Mouse (Mus musculus) stomach, postnatal 0 days (tissue): ENCODE measurements around the gene St3gal4. TPM values are rescaled to one million over a fixed set of nuclear protein-coding genes. Genes with fewer than 3 reads are reported as not detected.

Source experiments
- ATAC-seq: fragments of 200-750 bp; cut with Nextera tagmentation; 2 replicates; pipeline ENCODE4 v1.8.0; 2017; ENCODE audit not compliant: low FRiP score, low TSS enrichment
- DNase-seq: peaks from one replicate; pipeline ENCODE4 v3.0.0-alpha.2; 2016; ENCODE audit warnings: low spot score
- H3K27ac ChIP-seq: fragments of 300-500 bp; sonication (generic); replicated peaks from 2 replicates; pipeline ENCODE4 v1.5.1; 2014; ENCODE audit warnings: mild to moderate bottlenecking, control low read depth
- H3K27me3 ChIP-seq: fragments of 300-500 bp; sonication (generic); 2 replicates; pipeline ENCODE4 v1.6.1; 2014; ENCODE audit warnings: low read length; ENCODE audit not compliant: control insufficient read depth, insufficient read depth
- H3K36me3 ChIP-seq: fragments of 300-500 bp; sonication (generic); 2 replicates; pipeline ENCODE4 v1.6.1; 2014; ENCODE audit warnings: low read length, mixed read lengths; ENCODE audit not compliant: control insufficient read depth, insufficient read depth
- H3K4me1 ChIP-seq: fragments of 300-500 bp; sonication (generic); replicated peaks from 2 replicates; pipeline ENCODE4 v1.6.1; 2014; ENCODE audit warnings: antibody characterized with exemption; ENCODE audit not compliant: control insufficient read depth, insufficient read depth
- H3K4me2 ChIP-seq: fragments of 300-500 bp; sonication (generic); replicated peaks from 2 replicates; pipeline ENCODE4 v1.6.1; 2014; ENCODE audit warnings: low read depth, mild to moderate bottlenecking, control low read depth, moderate library complexity
- H3K4me3 ChIP-seq: fragments of 300-500 bp; sonication (generic); 2 replicates; pipeline ENCODE4 v1.5.1; 2014; ENCODE audit warnings: low read depth, low read length, control low read depth
- H3K9ac ChIP-seq: fragments of 300-500 bp; sonication (generic); 2 replicates; pipeline ENCODE4 v1.6.1; 2014; ENCODE audit warnings: mild to moderate bottlenecking, low read length, control low read depth, mixed read lengths
- H3K9me3 ChIP-seq: fragments of 300-500 bp; sonication (generic); 2 replicates; pipeline ENCODE4 v1.6.1; 2016; ENCODE audit warnings: low read length; ENCODE audit not compliant: control insufficient read depth
- CTCF ChIP-seq: IDR thresholded peaks from 2 replicates; pipeline ENCODE4 v1.5.1; 2016; ENCODE audit warnings: antibody characterized with exemption, low read depth, mild to moderate bottlenecking, moderate library complexity
- EP300 ChIP-seq: optimal IDR thresholded peaks from 2 replicates; pipeline ENCODE3; 2016; ENCODE audit warnings: antibody characterized with exemption
- WGBS: fragments of 180-500 bp; shearing (Covaris S2); extraction: QIAGEN DNeasy Blood & Tissue Kit; methylation state at CpG from one replicate; pipeline ENCODE4 v1.1.7; 2014; 5-methylcytosine and 5-hydroxymethylcytosine counted together
- polyA plus RNA-seq: library from polyadenylated mRNA; unstranded; fragments of >200 nt; fragmentation: Nextera tagmentation; extraction: Ambion mirVana; gene quantifications from 2 replicates; pipeline ENCODE4 v1.2.1, GENCODE M21; 2015

Gene St3gal4
- polyA plus RNA-seq, 1 experiment from 2014 or later: 14.6 TPM

DNA sequence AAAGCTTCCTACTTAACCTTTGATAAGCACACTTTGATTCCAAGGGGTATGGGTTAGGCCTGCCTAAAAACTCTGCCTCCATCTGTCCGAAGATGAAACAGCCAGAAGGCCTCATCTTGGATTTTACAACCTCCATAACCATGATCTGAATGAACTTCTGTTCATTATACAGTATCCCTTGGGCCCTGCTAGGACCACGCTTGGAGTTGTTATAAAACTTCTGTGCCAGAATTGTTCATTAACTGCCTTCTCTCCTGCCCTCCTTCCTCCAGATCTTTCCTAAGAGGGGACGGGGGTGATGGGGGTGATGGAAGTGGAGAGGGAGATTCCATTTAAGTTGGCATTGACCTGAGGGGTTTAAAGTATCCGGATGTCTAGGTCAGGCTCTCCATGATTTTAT is 60.9 kb downstream of the St3gal4 start:
- WGBS: 81% methylated on average over 4 of the region's 4 CpGs
- H3K9ac ChIP-seq: no peak overlapping the region
- no peak for TF ChIP-seq EP300
- no peak for TF ChIP-seq CTCF

DNA sequence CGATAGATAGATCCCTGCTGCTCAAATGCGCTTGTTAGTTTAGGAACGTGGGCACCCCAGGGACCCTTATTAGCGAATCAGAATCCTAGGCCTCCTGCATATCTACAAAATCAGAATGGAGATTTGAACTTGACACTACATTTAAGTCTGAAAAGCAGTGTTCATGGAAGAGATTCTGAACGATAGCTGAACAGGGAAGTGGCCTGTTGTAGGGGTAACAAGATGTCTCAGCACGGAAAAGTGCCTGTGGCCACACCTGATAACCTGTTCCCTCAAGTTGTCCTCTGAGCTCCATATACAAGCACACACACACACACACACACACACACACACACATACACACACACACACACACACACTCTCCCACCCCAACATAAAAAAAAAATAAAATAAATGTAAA is 61.4 kb downstream of the St3gal4 start:
- ATAC-seq (no peak), DNase-seq (no peak)
- TF ChIP-seq CTCF (no peak), EP300 (no peak)
- H3K27ac ChIP-seq: no peak overlapping the region
- peaks cover 5% of the 10 kb centered on the region for H3K4me1 ChIP-seq
- H3K4me3 ChIP-seq: no peak overlapping the region
- H3K36me3 ChIP-seq: no peaks in the 10 kb centered on the region
- no peak overlapping the region for H3K9ac ChIP-seq
- 80% methylated on average over 6 of the region's 6 CpGs for WGBS
- no peak overlapping the region for H3K4me2 ChIP-seq
- no peaks in the 10 kb centered on the region for H3K27me3 ChIP-seq
- no peaks in the 10 kb centered on the region for H3K9me3 ChIP-seq

More for the DNA sequence above, 60.9 kb downstream of the St3gal4 start:
- H3K4me2 ChIP-seq: no peak overlapping the region
- DNase-seq (no peak), ATAC-seq (no peak)
- H3K4me1 ChIP-seq: peaks cover 5% of the 10 kb centered on the region
- no peak overlapping the region for H3K27ac ChIP-seq
- H3K36me3 ChIP-seq: no peaks in the 10 kb centered on the region
- H3K9me3 ChIP-seq: no peaks in the 10 kb centered on the region
- H3K4me3 ChIP-seq: no peak overlapping the region
- no peaks in the 10 kb centered on the region for H3K27me3 ChIP-seq

GRCm38 (mm10) chr9:35056611-35057010 is 62.5 kb downstream of the St3gal4 start:
- ATAC-seq: no peak

DNA sequence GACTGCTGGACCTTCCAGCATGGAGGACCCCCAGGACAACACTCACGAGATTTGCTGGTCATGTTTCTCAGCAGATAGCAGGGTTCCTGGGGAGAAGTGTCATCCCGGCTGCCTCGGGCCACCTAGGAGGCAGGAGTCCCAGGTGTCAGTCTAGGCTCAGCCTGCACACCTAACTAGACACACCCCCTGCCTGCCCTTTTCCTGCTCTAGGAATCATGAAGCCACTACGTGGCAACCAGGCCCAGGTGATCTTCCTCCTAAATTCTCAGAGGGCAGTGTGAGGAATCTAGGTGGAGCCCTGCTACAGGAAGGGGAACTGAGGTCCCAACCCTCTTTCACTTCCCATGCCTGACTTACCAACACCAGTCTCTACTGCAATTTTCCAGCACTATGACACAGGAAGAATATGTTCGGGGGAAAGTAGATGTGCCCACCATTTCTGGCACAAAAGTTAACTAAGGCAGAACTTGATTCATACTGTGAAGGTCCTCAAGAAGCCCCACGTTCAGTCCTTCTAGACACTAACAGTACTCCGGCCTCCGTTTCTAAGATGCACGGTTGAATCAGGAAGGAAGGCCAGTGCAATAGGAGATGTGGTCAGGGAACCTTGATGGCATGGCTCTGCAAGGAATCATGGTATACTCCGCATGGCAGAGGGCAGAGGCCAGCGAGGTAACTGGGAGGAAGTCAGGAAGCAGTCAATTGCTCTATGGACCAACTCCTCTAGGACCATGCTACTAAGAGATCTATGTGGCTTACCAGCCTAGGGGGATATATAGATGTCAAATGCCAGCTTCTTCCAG is 63.3 kb downstream of the St3gal4 start:
- 88% methylated on average over 11 of the region's 11 CpGs for WGBS
- no peak overlapping the region for H3K4me2 ChIP-seq
- no peak for DNase-seq

More at GRCm38 (mm10) chr9:35056611-35057010, 62.5 kb downstream of the St3gal4 start:
- Histone ChIP-seq H3K9ac (no peak overlapping the region), H3K27me3 (no peaks in the 10 kb centered on the region), H3K27ac (no peak overlapping the region), H3K36me3 (no peaks in the 10 kb centered on the region), H3K4me1 (peaks cover 3% of the 10 kb centered on the region), H3K4me3 (no peak overlapping the region), H3K4me2 (no peak overlapping the region), H3K9me3 (no peaks in the 10 kb centered on the region)
- TF ChIP-seq CTCF (no peak), EP300 (no peak)
- DNase-seq: no peak
- 84% methylated on average over 3 of the region's 3 CpGs for WGBS

DNA sequence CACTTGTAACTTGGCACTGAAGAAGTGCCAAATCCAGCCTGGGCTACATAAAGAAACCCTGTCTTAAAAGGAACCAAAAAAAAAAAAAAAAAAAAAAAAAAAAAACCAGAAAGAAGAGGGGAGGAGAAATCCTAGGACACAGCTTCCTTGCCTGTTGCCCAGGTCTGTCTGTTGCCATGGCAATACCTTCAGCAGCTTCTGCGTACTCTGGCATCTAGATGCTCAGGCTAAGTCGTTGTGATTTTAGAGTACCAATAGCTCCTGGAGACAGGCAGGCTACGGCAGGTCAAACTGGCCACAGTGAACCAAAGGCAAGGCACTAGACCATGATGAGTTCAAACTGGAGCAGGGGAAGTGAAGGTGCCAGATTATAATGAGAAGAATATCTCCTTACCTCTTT is 65.4 kb downstream of the St3gal4 start:
- H3K9me3 ChIP-seq: no peaks in the 10 kb centered on the region
- no peaks in the 10 kb centered on the region for H3K27me3 ChIP-seq
- DNase-seq: no peak
- no peak for ATAC-seq
- TF ChIP-seq CTCF: no peak
- no peak for TF ChIP-seq EP300
- no peak overlapping the region for H3K27ac ChIP-seq
- H3K36me3 ChIP-seq: no peaks in the 10 kb centered on the region; the same call in 1 of the 2 replicates
- H3K4me3 ChIP-seq: no peak overlapping the region
- no peaks in the 10 kb centered on the region; the same call in 1 of the 2 replicates for H3K4me1 ChIP-seq
- WGBS: 88% methylated on average over 3 of the region's 3 CpGs
- no peak overlapping the region for H3K4me2 ChIP-seq
- H3K9ac ChIP-seq: no peak overlapping the region

More for the DNA sequence above, 63.3 kb downstream of the St3gal4 start:
- no peak for ATAC-seq
- Histone ChIP-seq H3K4me3 (no peak overlapping the region), H3K27ac (no peak overlapping the region), H3K36me3 (no peaks in the 10 kb centered on the region; the same call in 1 of the 2 replicates), H3K27me3 (no peaks in the 10 kb centered on the region), H3K9me3 (no peaks in the 10 kb centered on the region), H3K4me1 (no peaks in the 10 kb centered on the region; the same call in 1 of the 2 replicates), H3K9ac (no peak overlapping the region)
- TF ChIP-seq EP300 (no peak), CTCF (no peak)

DNA sequence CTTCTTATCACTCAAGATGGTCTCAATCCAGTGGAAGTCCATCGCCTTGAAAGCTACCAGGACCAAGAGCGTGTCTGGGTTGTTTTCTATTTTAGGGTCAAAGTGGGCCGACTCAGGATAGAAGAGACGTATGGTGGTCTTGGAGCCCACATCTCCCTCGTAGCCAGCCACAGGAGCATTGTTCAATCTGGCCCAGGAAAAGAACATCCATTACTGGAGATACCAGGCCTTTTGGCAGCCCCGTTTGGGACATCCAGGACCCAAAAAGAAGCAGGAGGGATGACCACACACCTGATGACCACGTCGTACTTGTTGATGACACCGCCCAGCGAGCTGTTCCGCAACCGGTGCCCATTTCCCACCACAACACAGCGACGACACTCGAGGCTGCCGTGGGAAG is 66.0 kb downstream of the St3gal4 start:
- H3K27ac ChIP-seq: no peak overlapping the region
- H3K4me2 ChIP-seq: no peak overlapping the region
- no peak overlapping the region for H3K4me3 ChIP-seq
- DNase-seq (no peak), ATAC-seq (no peak)
- H3K9me3 ChIP-seq: no peaks in the 10 kb centered on the region
- no peak overlapping the region for H3K9ac ChIP-seq
- no peaks in the 10 kb centered on the region; the same call in 1 of the 2 replicates for H3K36me3 ChIP-seq
- H3K27me3 ChIP-seq: no peaks in the 10 kb centered on the region
- H3K4me1 ChIP-seq: no peaks in the 10 kb centered on the region
- 94% methylated on average over 16 of the region's 16 CpGs for WGBS
- no peak for TF ChIP-seq EP300
- no peak for TF ChIP-seq CTCF
